Mouse (Mus musculus): Measurements from ENCODE around the gene Ubqln1.

GRCm38 (mm10) chr13:58201908-58202307, 13.5 kb downstream of the Ubqln1 start:
- TF ChIP-seq CTCF (IDR thresholded peaks at IDR 0.05; ENCODE audit: insufficient read depth, low read depth, low read length) = no peak
- TF ChIP-seq POLR2A (IDR thresholded peaks at IDR 0.05; ENCODE audit: insufficient read depth, low read depth, low read length) = no peak

All from olfactory bulb, adult 2 months (tissue).